Mouse (Mus musculus) heart, postnatal 36 days (tissue): ENCODE measurements around the gene Gm6020. TPM values are rescaled to one million over a fixed set of nuclear protein-coding genes. Genes with fewer than 3 reads are reported as not detected.

Experiments used
- total RNA-seq, 2 experiments: library from RNA; stranded (reverse); gene quantifications; 2 replicates each; pipeline ENCODE4 v1.2.3; 2021

The Gm6020 gene
- total RNA-seq, 2 experiments from 2014 or later: not detected

Other genes starting within 250 kb of the Gm6020 start
- gene Zfp950, start 43.0 kb upstream of the Gm6020 start, total RNA-seq: 1 to 10 TPM; 7.6 to 9.5 TPM
- not detected for gene Gm7102, start 7.6 kb upstream of the Gm6020 start, total RNA-seq
- gene Csf2ra, start 44.5 kb downstream of the Gm6020 start, total RNA-seq: 1 to 10 TPM; 6.7 to 8.1 TPM
- not detected for gene Gm21060, start 113.2 kb downstream of the Gm6020 start, total RNA-seq